Mouse (Mus musculus): ENCODE data around the gene Clrn3.

DNA sequence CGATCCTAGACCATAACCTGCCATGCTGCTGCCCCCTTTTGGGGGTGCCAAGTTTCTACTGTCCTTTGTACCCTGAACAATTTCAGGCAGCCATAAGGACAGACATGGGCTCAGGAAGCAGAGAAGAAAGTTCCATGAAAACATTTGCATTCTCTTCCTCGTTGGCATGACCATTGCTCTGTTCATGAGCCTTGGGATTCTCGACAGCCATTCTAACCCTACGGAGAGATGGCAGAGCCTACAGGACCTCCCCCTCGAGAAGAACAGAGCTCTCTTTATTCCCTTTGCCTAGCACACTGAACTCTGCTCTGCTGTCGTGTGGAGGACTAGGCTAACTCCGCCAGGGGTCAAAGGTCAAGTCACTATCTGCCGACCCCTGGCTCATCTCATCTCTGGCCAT is 52.5 kb downstream of the Clrn3 start:
- no peak for TF ChIP-seq CTCF (IDR thresholded peaks at IDR 0.05; ENCODE audit: borderline replicate concordance, extremely low read depth, insufficient read depth, insufficient read length)
- no peak for TF ChIP-seq POLR2A (IDR thresholded peaks at IDR 0.05; ENCODE audit: borderline replicate concordance, extremely low read depth, insufficient read depth, insufficient read length, poor library complexity, severe bottlenecking)

All from brain, embryonic 14.5 days (tissue).